Mouse (Mus musculus) layer of hippocampus, postnatal 36 days (tissue): ENCODE results near the gene Polg2. TPM values are rescaled to one million over a fixed set of nuclear protein-coding genes. Genes with fewer than 3 reads are reported as not detected.
"Not testable (repeated sequence)": the region's sequence is repeated elsewhere in the genome, so short reads cannot be mapped to it uniquely, and the experiment has no call there.

Experiments
- DNase-seq, 2 experiments: peaks; one replicate each; pipeline ENCODE4 v3.0.0; 2022
- total RNA-seq, 2 experiments: library from RNA; stranded (reverse); gene quantifications; 2 replicates each; pipeline ENCODE4 v1.2.3; 2021

Gene Polg2
- 1 to 10 TPM; 4.8 to 5.1 TPM for total RNA-seq

DNA sequence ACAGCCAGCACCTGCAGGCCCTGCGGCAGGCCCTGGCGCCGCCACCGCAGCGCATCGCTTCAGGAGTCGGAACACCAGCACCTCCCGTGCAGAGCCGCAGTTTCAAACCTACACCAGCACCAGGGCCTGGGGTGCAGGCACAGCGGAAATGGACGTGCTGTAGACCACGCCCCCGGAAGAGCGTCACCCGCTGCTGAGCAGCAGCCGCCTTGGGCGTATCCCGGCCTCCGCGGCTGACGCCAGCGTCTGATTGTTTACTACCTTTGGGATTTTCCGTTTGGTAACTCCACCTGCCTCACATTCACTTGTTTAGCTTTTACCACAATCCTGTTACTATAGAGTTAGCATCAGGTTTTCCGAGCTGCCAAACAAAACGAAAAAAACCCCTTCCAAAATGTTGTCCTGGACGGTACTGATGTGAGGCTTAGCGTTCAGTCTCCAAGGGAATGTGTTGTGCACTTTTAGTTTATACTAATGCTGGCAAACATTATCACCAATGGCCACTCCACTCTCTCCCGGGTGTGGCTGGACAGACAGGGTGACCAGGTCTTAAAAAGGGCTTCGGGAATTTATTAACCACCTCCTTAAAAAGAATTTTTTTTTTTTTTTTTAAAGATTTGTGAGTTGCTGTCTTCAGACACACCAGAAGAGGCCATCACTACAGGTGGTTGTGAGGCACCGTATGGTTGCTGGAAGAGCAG is at the start of gene Polg2:
Gene Polg2, minus strand, starts transcription at position 150 of the 701 bp plus-strand sequence.
- DNase-seq, result peak; percentile 92

DNA sequence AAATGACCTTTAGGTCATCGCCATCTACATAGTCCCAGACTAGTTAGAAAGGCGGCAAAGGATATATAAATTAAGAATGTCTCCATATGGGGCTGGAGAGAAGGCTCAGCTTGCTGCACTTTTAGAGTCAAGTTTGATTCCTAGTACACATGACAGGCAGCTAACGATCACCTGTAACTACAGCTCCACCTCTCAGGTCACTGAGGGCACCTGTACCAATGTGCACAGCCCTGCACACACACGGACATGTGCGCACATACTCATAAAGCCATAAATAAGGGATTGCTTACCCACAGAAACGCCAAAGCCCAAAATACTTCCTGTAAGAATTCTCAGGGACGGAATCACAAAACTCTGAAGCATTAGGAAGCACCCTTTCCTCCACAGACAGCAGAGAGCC is 48.7 kb upstream of the Polg2 start:
- no peak for DNase-seq

DNA sequence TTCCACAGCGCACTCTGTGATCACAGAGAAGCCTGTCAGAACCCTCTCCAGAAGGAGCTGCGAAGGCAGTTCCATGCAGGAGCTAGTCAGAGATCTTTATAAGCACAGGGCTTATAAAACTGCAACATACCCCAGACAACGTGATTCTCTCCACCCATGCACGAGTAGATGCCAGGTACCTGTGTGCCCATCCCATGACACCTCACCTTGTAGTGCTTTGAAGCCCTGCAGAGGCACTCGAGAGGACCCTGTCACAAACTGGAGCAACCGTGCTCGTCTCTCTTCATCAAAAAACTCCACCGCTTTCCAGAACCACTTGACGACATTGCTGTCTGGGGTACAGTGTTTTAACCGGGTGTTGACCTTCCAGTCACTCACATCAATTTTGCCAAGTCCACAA is 45.1 kb upstream of the Polg2 start:
- no peak for DNase-seq

DNA sequence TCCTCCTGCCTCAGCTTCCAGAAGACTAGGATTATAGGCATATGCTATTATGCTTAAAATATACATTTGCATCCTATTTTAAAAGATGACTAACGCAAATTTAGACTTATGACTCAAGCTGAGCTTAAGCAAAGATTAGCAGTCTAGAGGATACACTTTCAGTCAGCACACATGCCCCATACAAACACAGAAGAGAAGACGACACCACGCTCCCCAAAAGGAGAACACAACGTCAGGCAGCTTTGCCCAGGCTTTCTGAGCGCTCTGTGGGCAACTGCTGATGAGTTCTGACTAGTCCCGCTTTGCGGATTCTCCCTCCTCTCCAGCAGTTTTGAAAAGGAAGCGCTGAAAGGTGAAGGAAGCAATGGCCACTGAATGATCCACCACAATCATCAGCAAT is 44.4 kb upstream of the Polg2 start:
- no peak for DNase-seq

DNA sequence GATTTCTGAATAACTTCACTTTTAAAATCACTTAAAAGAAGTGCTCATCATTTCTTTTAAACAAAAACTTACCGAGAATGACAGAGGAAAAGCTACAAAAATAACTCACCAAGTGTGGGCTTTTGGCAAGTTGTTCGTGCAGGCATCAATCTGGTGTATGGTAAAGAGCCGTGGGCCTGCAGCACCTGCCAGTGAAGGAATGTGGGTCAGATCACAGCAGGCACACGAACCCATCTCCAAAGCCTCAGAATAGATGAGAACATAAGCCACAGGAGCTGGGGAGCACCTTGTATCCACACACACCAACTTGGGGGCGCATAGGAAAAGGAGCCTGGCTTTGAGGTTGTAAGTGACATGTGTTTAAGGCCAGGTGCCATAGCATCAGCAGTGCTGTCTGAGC is 43.6 kb upstream of the Polg2 start:
- peak in 1 of 2 experiments; percentile 51 for DNase-seq

DNA sequence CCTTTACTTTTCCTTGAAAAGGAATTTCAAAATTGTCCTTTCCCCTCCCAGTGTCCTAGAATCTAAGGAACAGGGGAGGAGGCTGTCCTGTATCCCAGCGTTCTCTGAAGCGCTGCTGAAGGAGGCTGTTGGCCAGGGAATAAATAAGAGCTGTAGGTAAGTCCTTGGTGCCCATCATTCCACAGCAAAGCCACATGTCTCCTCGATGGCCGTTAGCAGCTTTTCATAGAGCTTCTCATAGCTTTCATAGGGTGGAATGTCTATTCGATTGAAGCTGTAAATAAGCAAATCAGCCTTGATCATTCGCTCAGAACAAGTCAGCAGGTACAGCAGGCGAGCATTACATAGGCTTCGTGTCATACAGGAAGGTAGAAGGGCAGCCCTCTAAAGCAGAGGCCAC is 43.2 kb upstream of the Polg2 start:
- no peak for DNase-seq

DNA sequence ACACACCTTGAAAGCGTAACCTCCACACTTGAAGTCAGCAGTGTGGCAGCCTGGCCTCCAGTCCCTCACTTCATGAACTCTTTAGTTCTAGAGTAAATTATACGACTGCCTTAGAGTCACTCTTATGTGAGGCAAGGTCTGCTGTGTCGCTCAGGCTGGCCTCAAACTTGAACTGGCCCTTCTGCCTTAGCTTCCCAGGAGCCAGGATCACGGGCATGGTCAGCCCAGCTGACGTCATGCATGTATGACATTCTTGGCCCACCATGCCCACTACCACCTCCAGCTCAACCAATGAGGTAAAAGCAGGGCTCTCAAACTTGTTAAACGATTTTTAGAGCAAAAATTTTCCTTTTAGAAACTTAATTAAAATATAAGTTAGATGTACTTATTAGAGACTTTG is 42.1 kb upstream of the Polg2 start:
- no peak for DNase-seq

DNA sequence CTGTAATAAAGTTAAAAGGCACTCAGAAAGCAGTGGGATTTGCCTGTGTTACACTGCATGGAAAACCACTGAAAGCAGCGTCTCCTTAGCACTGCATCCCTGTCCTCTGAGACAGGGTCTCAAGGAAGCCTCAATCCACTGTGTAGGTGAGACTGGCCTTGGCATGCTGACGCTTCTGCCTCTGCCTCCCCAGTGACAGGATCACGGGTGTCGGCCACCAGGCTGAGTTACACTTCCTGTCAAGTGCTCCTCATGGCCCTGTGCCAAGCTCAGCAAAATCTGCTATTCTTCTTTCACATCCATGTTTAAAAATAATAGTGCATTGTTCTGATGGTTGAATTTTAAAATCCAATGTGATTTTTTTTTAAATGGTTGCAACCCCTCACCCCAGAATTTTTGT is 41.6 kb upstream of the Polg2 start:
- DNase-seq, result no peak

DNA sequence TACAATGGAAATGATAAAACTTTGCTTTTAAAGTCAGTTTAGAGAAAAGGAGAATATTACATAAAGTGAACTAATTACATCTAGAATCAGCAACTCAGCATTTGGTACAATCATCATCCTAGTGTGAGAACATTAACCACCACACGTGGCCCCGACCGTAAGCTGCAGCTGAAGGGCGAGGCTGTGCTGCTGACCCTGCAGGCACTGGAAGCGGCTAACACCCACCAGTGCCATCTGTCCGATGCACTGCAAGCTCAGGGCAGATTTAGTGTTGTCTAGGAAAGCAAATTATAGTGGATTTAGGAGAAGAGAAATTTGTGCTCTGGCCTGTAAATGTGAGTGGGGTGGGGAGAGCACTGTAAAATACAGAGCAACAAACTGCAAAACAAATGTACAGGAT is 40.9 kb upstream of the Polg2 start:
- no peak for DNase-seq

DNA sequence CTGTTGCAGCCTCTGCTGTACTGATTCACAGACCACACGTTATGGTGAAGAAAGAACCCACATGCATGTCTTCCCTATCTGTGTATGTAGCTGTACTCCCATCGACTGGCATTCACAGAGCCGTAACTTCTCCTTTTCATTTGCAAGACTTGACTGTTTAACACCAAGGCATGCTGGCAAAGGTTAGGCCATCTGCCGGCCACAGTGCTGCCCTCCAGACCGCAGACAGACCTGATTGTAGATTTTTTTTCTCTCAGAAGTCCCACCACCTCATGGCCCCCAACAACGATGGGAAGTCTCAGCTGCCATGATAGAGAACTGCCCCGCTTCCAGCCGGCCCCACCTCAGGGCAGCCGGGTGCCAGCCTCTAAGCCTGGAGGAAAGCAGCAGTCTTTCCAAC is 40.3 kb upstream of the Polg2 start:
- no peak for DNase-seq

DNA sequence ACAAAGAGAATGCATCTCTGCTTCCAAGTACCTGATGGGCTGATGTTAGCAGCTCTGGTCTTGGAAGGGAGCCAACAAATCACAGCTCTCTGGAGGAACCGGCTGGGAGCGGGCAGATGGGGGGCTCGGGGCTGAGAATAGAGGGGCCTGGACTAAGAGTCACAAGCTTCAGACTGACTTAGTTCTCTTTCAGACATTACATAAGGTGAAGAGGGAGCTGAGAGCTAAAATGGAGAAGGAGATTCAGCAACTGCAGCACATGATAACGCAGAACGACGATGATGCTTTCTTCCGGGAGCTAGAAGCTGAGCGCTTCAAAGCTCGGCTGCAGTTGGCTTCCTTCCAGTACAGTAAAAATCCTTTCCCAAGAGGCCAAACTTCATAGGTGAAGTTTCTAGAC is 39.0 kb upstream of the Polg2 start:
- no peak for DNase-seq

DNA sequence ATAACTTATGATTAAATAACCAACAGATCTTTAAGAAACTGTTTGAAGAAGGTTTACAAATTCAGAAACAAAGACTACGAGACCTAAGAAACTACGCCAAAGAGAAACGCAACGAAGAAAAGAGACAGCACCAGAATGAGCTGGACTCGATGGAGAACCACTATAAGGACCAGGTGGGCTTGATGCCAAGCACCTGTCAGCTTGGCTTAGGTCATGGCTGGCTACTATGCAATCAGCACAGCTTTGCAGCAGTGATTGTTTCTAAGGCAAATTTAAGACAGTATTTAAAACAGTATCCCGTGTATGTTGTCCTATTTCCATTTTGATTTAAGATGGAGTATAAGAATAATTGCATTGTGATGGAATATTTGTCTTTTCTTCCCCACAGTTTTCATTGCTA is 38.5 kb upstream of the Polg2 start:
- DNase-seq, result no peak

DNA sequence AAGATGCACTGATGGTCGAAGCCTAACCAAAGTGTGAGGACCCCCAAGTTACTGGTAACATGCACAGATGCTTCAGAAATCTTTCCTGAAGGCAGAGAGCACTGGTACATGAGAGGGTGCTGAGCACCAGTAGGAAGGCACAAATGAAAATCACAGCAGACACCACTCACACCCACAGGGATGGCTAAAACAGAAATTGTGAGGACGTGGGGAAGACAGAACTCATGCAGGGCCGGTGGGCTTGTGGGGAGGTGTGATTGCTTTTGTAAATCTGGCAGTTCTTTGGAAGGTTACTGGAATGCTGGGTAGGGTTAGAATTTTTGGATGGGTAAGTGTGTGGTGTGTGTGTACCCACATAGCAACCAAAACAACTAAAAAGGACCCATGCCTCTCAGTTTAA is 37.8 kb upstream of the Polg2 start:
- no peak for DNase-seq

DNA sequence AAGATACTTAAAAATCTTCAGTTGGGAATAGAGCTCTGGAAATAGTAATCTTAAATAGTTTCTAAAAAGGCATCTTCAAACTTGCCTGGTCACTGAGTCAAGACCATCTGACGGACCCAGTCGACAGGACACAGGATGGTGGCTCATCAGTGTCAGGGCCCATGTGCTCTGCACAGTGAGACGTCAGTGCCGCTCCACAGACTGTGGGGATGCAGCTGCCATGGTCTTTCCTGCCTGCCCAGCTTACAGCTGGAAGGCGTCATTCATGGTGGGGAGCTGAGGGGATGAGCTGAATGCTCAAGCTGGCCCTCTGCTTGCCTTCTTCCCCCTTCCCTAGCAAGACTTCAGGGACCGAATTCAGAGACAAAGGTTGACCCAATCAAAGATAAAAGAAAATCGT is 37.0 kb upstream of the Polg2 start:
- no peak for DNase-seq

DNA sequence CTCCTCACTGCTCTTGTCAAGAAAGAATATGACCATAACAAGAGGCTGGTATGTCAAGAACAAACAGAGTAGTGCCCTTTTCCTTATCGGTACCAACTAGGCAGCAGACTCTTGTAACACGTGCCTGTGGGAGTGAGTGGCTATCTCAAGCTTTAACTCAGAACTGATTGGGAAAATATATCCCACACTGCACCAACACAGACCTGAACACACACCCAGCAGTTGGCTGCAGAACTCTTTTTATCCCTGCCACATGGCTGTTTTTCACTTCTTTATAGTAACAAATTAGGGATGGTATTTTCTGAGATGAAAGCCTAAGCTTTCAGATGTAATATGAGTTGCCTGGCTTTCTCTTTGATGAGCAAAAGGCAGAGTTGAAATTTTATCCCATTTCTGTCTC is 36.4 kb upstream of the Polg2 start:
- DNase-seq, result no peak

DNA sequence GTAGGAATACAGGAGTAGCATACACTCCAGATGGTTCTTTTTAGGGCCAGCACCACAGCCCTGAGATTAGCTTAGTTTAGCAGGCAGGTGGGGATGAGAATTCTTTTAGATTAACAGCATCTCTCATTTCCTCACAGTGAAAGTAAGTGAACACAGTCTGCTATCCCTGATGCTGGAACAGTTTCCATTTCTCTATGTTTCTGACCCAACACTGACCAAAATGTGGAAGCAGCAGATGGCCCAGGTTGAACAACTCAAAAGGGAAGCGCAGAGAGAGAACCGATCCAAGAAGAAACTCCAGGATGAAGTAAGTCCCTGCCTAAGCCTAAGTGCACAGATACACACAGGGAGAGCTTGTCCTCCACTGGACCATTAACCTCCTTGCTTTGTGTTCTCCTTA is 36.0 kb upstream of the Polg2 start:
- DNase-seq, result no peak

DNA sequence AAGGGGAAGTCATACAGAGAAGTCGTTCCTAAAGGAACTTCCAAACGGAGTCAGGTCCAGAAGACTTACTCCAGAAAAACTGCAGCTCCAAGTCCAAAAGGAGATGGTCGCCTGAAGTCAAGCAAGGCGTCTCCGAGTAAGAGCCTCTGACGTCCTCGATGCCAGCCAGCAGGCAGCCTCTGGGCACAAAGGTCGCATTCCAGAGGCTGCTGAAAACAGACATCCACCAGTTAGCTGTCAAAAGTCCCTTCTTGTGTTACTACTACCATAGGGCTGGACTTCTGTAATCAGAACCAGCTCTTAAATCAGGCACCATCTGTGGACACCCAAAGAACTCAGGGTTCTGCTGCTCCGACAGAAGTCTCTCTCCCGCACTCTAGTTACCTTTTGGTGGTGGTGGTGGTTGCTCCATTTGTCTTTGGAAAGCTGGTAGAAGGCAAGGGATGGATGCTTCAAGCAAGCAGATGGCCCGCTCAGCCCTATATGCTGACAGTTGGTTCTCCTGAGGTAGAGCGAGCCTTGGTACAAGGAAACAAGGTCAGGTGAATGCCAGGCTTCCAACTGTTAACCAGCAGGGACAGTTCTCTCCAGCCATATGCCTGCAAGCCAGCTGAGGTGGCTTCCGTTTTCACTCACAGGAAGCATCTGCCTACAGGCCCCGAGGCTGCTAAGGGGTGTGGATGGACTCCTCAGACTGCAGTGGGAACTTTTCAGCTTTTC is 35.4 kb upstream of the Polg2 start:
- no peak for DNase-seq

DNA sequence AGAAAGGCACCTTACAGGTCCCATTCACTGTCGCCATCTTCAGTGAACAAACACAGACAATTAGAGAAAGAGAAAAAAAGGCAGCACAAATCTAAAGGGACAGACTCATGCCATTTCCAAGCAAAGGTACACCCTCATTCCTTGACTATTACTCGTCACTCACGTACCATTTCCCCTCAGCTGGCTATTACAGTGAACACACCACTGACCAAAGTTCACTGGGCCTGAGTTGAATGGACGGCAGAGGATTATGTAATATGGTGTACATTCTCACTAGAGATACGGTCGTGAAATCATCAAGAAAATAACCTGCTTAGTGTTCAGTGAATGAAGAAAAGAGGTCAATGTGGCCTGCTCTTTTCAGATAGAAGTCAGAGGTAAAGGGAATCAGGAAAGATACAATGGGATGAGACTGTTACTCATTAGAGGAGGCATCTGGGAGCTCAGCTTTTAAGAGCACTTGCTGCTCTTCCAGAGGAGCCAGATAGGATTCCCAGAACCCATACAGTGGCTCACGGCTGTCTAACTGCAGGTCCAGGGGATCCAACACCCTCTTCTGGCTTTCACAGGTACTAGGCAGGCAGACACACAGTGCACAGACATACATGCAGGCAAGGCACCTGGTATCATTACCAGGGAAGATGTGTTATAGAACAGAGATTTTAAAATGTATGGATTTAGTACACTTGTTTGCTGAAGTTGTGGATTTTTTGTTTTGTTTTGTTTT is 33.2 kb upstream of the Polg2 start:
- DNase-seq, result no peak

DNA sequence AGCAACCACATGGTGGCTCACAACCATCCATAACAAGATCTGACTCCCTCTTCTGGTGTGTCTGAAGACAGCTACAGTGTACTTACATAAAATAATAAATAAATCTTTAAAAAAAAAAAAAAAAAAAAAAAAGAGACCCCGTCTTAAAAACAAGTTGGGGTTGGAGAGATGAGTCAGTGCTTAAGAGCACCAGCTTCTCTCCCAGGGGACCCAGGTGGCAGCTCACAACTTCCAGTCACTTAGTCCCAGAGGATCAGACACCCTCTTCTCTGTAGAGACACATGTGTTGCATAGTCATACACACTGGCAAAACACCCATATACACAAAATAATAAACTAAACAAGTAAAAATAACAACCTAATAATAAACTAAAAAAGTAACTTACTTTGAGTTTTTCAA is 28.1 kb upstream of the Polg2 start:
- not testable (repeated sequence) for DNase-seq

DNA sequence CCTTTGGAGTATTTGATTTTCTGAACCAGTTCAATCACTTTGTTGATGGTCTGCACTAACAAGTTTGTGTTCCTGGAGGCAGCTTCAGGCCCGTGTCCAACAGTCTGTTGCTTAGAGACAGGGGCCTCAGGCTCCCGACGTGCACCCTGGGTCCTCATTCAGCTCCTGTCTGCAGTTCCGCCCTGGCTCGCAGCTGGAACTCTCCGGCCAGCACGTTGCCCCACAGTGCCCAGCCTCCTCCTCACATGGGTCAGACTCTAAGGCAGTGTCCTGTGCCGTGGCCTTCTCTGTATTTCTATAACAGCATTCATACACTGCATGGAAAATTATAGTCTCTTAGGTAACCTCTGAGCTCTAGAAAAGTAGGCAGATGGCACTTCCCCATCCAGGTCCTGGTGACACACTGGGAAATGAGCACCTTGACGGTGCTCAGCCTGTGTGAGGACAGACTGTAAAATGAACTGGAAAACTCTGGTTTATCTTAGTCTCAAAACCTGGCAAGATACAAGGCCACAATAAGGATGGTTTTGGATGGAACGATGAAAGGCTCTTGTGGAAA is 22.8 kb upstream of the Polg2 start:
- peak in 1 of 2 experiments; percentile 48 for DNase-seq

DNA sequence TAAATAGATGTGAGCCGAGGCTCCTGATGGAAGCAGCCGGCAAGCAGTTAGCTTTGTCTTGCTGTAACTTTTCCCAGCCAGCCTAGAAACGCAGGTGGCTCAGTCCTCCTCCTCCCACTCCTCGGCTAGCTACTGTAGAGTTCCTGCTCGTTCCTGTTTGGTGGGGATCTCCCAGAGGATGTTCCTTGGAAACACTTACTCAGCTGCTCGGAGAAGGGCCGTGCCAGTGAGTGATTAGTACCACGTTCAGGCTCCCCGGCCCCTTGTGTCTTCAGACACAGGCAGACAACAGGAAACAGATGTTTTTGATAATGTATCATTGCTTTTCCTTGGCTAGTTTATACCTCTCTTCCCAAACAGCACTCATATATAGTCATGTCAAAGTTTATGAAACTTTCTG is 16.3 kb upstream of the Polg2 start:
- DNase-seq, result no peak

DNA sequence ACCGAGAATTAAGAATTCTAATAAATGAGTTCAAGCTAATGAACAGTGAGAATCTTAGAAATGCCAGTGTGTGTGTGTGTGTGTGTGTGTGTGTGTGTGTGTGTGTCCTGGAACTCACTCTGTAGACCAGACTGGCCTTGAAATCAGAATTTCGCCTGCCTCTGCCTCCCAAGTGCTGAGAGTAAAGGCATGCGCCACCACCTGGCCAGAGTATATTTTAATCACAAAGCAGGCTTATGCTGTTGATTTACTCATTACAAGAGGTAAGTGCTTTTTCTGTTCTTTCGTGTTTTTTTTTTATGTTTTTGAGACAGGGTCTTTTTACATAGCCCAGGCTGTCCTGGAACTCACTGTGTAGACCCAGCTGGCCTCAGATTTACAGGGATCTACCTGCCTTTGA is 14.5 kb upstream of the Polg2 start:
- no peak for DNase-seq

DNA sequence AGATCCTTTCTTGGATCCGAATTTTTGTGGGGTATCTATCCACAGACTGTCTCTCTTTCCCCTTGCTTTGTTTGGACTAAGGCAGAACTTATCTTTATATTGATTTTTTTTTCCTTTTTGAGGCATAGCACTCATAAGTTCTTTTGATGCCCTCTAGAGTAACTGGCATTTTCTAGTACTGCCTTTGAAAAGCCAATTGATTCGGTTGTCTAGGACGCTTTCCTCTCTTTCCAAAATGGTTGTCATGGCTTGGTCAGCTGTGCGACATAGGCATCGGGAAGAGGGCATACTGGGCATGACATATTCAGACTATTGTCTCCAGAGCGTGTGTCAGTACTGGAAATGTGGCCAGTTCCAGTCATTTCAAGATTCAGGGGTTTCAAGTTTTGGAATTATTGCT is 10.3 kb upstream of the Polg2 start:
- DNase-seq, result no peak
